In the genomic region with DNA sequence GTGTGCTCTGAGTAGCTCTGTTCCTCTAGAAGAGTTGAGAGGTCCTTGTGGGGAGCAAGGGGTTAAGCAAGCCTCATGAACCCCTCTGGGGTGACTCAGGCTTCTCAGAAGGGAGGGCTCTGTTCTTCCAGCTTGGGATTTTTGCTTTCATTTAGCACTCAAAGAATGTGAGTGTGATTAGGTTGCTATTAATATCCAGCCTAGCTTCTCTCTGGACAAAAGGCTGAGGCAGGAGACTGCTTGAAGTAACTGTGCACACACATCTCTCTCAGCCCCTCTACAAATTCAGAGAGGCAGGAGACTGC, we compare ENCODE assay signal across 17 mouse cellular contexts. TPM values are rescaled to one million over a fixed set of nuclear protein-coding genes. Genes with fewer than 3 reads are reported as not detected.
DNase-seq lines count a peak whose midpoint lies in the region; ATAC-seq and TF ChIP-seq lines count a peak whose summit lies in the region.
"Had no signal": no experiment of that assay in that cellular context is flagged by ENCODE, and none has a peak within 500 bp of the region (broad histone marks: within the 10 kb centered on the region; RNA-seq: fewer than 3 reads in every experiment).

No protein-coding gene starts in this region.

- no peak for DNase-seq in heart, embryonic 10.5 days (ENCODE audit: low spot score)
- no peak for DNase-seq in heart, postnatal 25 days (ENCODE audit: low spot score)
- DNase-seq in lung, postnatal 0 days (ENCODE audit: low spot score), result peak; percentile 67
- no peak for DNase-seq in lung, postnatal 4 days
- DNase-seq in Muller cell, postnatal 12 days (ENCODE audit: inconsistent ontology term), result peak; percentile 41
- DNase-seq in testis, postnatal 10 days (ENCODE audit: low spot score), result no peak
- no peak for DNase-seq in cerebellum, adult 18-20 months
- DNase-seq: cerebellum, adult 9-10 months; cerebellum, postnatal 25 days; heart, postnatal 14 days; kidney, adult 18-20 months had no signal

- no peaks in the 10 kb centered on the region for H3K27me3 ChIP-seq in heart, embryonic 10.5 days (ENCODE audit: insufficient read depth, poor library complexity, severe bottlenecking)
- H3K27me3 ChIP-seq in lung, postnatal 0 days (replicated peaks; ENCODE audit: insufficient read depth, low read length), result no peaks in the 10 kb centered on the region
- H3K27me3 ChIP-seq: embryonic facial prominence, embryonic 12.5 days; forebrain, embryonic 13.5 days; heart, embryonic 13.5 days; intestine, embryonic 15.5 days had no signal

- H3K4me1 ChIP-seq in heart, embryonic 10.5 days, result peaks cover 44% of the 10 kb centered on the region
- H3K4me1 ChIP-seq in lung, postnatal 0 days (ENCODE audit: insufficient read depth, low read depth, low read length), result peaks cover 8% of the 10 kb centered on the region; the same call in 1 of the 2 replicates
- H3K4me1 ChIP-seq: embryonic facial prominence, embryonic 12.5 days; forebrain, embryonic 13.5 days had no signal

- no peak overlapping the region for H3K4me2 ChIP-seq in lung, postnatal 0 days (replicated peaks; ENCODE audit: low read depth, low read length)
- H3K4me2 ChIP-seq: embryonic facial prominence, embryonic 12.5 days; forebrain, embryonic 13.5 days; heart, embryonic 13.5 days; hindbrain, embryonic 14.5 days; intestine, embryonic 15.5 days had no signal

- no peak; the same call in 1 of the 2 replicates for TF ChIP-seq EP300 in lung, postnatal 0 days (IDR thresholded peaks at IDR 0.05)

- H3K36me3 ChIP-seq in heart, embryonic 10.5 days, result no peaks in the 10 kb centered on the region
- no peaks in the 10 kb centered on the region for H3K36me3 ChIP-seq in lung, postnatal 0 days (ENCODE audit: insufficient read depth, low read length)
- H3K36me3 ChIP-seq: embryonic facial prominence, embryonic 12.5 days; heart, embryonic 13.5 days; hindbrain, embryonic 10.5 days; intestine, embryonic 15.5 days had no signal

- H3K27ac ChIP-seq in heart, embryonic 10.5 days, result peak overlapping the region; percentile 70; the same call in 1 of the 2 replicates
- H3K27ac ChIP-seq in lung, postnatal 0 days (ENCODE audit: low read length), result no peak overlapping the region
- H3K27ac ChIP-seq: embryonic facial prominence, embryonic 12.5 days; forebrain, embryonic 13.5 days; heart, embryonic 13.5 days; hindbrain, embryonic 10.5 days; hindbrain, embryonic 14.5 days; intestine, embryonic 15.5 days had no signal

- intact Hi-C loops in heart, postnatal 25 days (cut with DNase I), result no loop called here

- no peak overlapping the region for H3K9ac ChIP-seq in lung, postnatal 0 days (replicated peaks; ENCODE audit: low read depth)
- H3K9ac ChIP-seq: embryonic facial prominence, embryonic 12.5 days; forebrain, embryonic 13.5 days; heart, embryonic 13.5 days; hindbrain, embryonic 14.5 days; intestine, embryonic 15.5 days had no signal

- no peaks in the 10 kb centered on the region for H3K9me3 ChIP-seq in heart, embryonic 10.5 days
- H3K9me3 ChIP-seq in lung, postnatal 0 days (ENCODE audit: low read length), result no peaks in the 10 kb centered on the region
- H3K9me3 ChIP-seq: embryonic facial prominence, embryonic 12.5 days; forebrain, embryonic 13.5 days; heart, embryonic 13.5 days; hindbrain, embryonic 10.5 days; intestine, embryonic 15.5 days had no signal

- peak; percentile 47 for ATAC-seq in lung, postnatal 0 days
- ATAC-seq: forebrain, embryonic 13.5 days; intestine, embryonic 15.5 days had no signal

- TF ChIP-seq CTCF in lung, postnatal 0 days (IDR thresholded peaks at IDR 0.05), result no peak

- no peak overlapping the region for H3K4me3 ChIP-seq in heart, embryonic 10.5 days
- H3K4me3 ChIP-seq in lung, postnatal 0 days (ENCODE audit: low read depth, low read length), result no peak overlapping the region
- H3K4me3 ChIP-seq: embryonic facial prominence, embryonic 12.5 days; forebrain, embryonic 13.5 days; heart, embryonic 13.5 days; hindbrain, embryonic 10.5 days; intestine, embryonic 15.5 days had no signal

RNA-seq across cellular contexts. Expression of a gene that starts 31.7 kb away (rescaled TPM):
- polyA plus RNA-seq in heart, embryonic 10.5 days (2016; fragmentation: Nextera tagmentation; extraction: Ambion mirVana), result 5.1 and 6.5 TPM in 2 replicates
- total RNA-seq in heart, postnatal 25 days (2021), result 10 to 100 TPM; 10.6 to 16.1 TPM
- polyA plus RNA-seq in lung, postnatal 0 days (2015; fragmentation: Nextera tagmentation; extraction: Ambion mirVana), result 1.8 and 2.3 TPM in 2 replicates

Comparison
In these comparisons a context has a peak if more than half of its experiments do, and no peak if none do; other contexts are left out.
1. DNase-seq: peak in lung, postnatal 0 days (single experiment) and Muller cell, postnatal 12 days (single experiment); none in heart, embryonic 10.5 days (single experiment), heart, postnatal 25 days (single experiment), lung, postnatal 4 days (0 of 2), testis, postnatal 10 days (single experiment) and cerebellum, adult 18-20 months (0 of 2).